Mouse (Mus musculus): ENCODE measurements around the gene Nfkbid. TPM values are rescaled to one million over a fixed set of nuclear protein-coding genes. Genes with fewer than 3 reads are reported as not detected.
"Not testable (repeated sequence)": the region's sequence is repeated elsewhere in the genome, so short reads cannot be mapped to it uniquely, and the experiment has no call there.

Gene Nfkbid
- total and polyA plus RNA-seq, 2 experiments from 2014 or later: 2.1 to 3.7 TPM

DNA sequence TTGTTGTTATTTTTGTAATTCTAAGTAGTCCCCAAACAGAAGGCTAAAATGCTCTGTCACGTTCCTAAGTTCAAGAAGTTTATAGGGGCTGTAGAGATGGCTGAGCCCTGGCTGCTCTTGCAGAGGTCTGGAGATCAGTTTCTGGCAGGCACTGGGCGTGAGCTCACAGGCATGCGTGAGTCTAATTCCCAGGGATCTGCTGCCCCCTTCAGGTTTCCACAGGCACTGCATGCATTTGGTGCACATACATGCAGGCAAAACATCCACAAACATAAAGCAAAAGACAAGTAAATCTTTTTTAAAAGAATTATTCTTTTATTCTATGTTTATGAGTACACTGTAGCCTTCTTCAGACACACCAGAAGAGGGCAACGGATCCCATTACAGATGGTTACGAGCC lies 50.9 kb downstream of the Nfkbid start:
- Histone ChIP-seq H3K27ac (no peak overlapping the region), H3K4me2 (ENCODE audit: low read depth, low read length) (no peak overlapping the region), H3K9me3 (ENCODE audit: low read length) (no peaks in the 10 kb centered on the region), H3K9ac (replicated peaks; ENCODE audit: low read length) (no peak overlapping the region), H3K4me3 (ENCODE audit: low read length) (no peak overlapping the region), H3K4me1 (ENCODE audit: insufficient read depth, low read length) (no peaks in the 10 kb centered on the region), H3K27me3 (ENCODE audit: insufficient read depth, low read length) (peaks cover 5% of the 10 kb centered on the region; the same call in 1 of the 2 replicates), H3K36me3 (ENCODE audit: insufficient read depth, low read length) (no peaks in the 10 kb centered on the region)
- TF ChIP-seq CTCF (IDR thresholded peaks at IDR 0.05; ENCODE audit: low read depth): peak; percentile 81
- WGBS: 52% methylated on average over 5 of the region's 5 CpGs
- ATAC-seq (no peak), DNase-seq (ENCODE audit: low spot score) (peak; percentile 80)

DNA sequence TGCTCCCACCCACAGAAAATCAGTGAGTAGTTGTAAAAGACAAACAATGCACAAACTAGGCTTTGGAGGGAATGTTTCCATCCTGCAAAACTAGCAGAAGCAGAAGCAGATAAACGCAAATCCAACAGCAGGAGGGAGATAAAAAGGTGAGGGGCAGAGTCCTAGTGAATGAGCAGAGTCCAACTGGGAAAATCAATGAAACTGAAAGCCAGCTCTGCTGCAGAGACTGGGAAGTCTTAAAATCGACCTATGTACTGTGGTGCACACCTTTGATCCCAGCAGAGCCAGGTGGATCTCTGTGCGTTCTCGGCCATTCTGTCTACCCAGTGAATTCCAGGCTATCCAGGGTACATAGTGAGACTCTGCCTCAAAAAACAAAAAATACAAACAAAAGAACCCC lies 53.5 kb downstream of the Nfkbid start:
- WGBS: 68% methylated on average over 4 of the region's 4 CpGs
- no peak for TF ChIP-seq CTCF (IDR thresholded peaks at IDR 0.05; ENCODE audit: low read depth)
- Histone ChIP-seq H3K4me3 (ENCODE audit: low read length) (no peak overlapping the region), H3K9me3 (ENCODE audit: low read length) (no peaks in the 10 kb centered on the region), H3K36me3 (ENCODE audit: insufficient read depth, low read length) (no peaks in the 10 kb centered on the region), H3K4me1 (ENCODE audit: insufficient read depth, low read length) (no peaks in the 10 kb centered on the region), H3K27me3 (ENCODE audit: insufficient read depth, low read length) (no peaks in the 10 kb centered on the region), H3K27ac (no peak overlapping the region), H3K9ac (replicated peaks; ENCODE audit: low read length) (no peak overlapping the region), H3K4me2 (ENCODE audit: low read depth, low read length) (no peak overlapping the region)
- DNase-seq (ENCODE audit: low spot score) (no peak), ATAC-seq (no peak)

DNA sequence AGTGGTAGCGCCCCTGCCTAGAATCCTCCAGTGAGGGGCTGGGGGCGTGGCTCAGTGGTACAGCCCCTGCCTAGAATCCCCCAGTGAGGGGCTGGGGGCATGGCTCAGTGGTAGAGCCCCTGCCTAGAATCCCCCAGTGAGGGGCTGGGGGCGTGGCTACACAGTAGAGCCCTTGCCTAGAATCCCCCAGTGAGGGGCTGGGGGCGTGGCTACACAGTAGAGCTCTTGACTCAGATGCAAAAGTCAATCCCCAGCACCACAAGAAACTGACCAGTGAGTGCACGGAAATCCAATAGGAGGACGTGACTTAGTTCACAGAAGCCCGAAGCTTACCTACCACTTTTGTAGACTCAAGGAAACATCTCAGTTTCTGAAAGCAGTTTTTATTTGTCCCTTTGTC lies 54.6 kb downstream of the Nfkbid start:
- H3K4me2 ChIP-seq (ENCODE audit: low read depth, low read length); H3K27me3 ChIP-seq (ENCODE audit: insufficient read depth, low read length); H3K4me1 ChIP-seq (ENCODE audit: insufficient read depth, low read length); H3K36me3 ChIP-seq (ENCODE audit: insufficient read depth, low read length); H3K4me3 ChIP-seq (ENCODE audit: low read length); H3K9ac ChIP-seq (replicated peaks; ENCODE audit: low read length); DNase-seq (ENCODE audit: low spot score); ATAC-seq; H3K27ac ChIP-seq; H3K9me3 ChIP-seq (ENCODE audit: low read length): not testable (repeated sequence)
- WGBS: 91% methylated on average over 7 of the region's 7 CpGs

DNA sequence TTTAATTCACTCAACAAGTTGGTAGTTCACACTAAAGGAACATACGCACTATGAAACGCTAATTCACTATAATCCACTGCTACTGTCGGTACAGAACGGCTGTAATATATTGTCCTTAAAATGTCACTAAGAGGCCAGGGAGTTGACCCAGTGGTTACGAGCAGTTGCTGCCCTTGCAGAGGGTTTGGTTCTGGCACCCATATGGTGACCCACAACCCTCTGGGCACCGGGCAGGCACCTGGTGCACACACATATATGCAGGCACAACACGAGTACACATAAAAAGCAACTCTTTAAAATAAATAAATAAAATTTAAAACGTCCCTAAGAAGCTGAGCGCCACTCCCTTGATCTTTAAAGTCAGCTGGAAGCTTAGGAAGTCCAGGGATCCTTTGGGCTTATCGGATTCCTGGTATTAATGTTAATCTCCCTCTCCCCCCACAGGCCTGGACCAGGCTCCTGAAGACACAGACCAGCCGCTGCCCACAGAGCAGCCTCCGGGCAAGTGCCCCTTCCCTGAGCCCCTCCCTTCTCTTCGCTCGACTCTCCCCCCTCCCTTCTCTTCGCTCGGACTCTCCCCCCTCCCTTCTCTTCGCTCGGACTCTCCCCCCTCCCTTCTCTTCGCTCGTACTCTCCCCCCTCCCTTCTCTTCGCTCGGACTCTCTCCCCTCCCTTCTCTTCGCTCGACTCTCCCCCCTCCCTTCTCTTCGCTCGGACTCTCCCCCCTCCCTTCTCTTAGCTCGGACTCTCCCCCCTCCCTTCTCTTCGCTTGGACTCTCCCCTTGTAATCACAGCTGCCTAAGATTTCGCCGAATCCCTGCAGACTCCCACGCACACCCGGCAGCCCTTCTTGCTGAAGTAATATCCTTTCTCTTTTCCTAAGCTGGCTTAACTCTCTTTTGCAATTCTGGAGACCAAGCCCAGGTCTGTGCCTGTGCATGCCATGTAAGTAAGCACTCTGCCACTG lies 56.2 kb downstream of the Nfkbid start:
- Histone ChIP-seq H3K9ac (replicated peaks; ENCODE audit: low read length) (peak overlapping the region; percentile 28), H3K9me3 (ENCODE audit: low read length) (no peaks in the 10 kb centered on the region), H3K4me2 (ENCODE audit: low read depth, low read length) (peak overlapping the region; percentile 59), H3K4me3 (ENCODE audit: low read length) (peak overlapping the region; percentile 34), H3K4me1 (ENCODE audit: insufficient read depth, low read length) (no peaks in the 10 kb centered on the region), H3K27me3 (ENCODE audit: insufficient read depth, low read length) (no peaks in the 10 kb centered on the region), H3K27ac (peak overlapping the region; percentile 4; the same call in 1 of the 2 replicates), H3K36me3 (ENCODE audit: insufficient read depth, low read length) (no peaks in the 10 kb centered on the region)
- WGBS: 8% methylated on average over 31 of the region's 32 CpGs
- DNase-seq (ENCODE audit: low spot score) (peak; percentile 64), ATAC-seq (peak; percentile 52)
- TF ChIP-seq CTCF (IDR thresholded peaks at IDR 0.05; ENCODE audit: low read depth): no peak

Other genes starting within 250 kb of the Nfkbid start
Only the 30 nearest of the 35 such genes appear.
- gene Polr2i, start 189.8 kb upstream of the Nfkbid start, total RNA-seq (2014; rRNA removed): 65.9 and 98.4 TPM in 2 replicates
- gene Polr2i, start 189.8 kb upstream of the Nfkbid start, polyA plus RNA-seq (2015; fragmentation: Nextera tagmentation; extraction: Ambion mirVana): 177 and 189 TPM in 2 replicates
- 123 and 129 TPM in 2 replicates for gene Tbcb, start 189.5 kb upstream of the Nfkbid start, total RNA-seq (2014; rRNA removed)
- 466 and 473 TPM in 2 replicates for gene Tbcb, start 189.5 kb upstream of the Nfkbid start, polyA plus RNA-seq (2015; fragmentation: Nextera tagmentation; extraction: Ambion mirVana)
- not detected in 2 replicates for gene Ovol3, start 186.0 kb upstream of the Nfkbid start, total RNA-seq (2014; rRNA removed)
- gene Ovol3, start 186.0 kb upstream of the Nfkbid start, polyA plus RNA-seq (2015; fragmentation: Nextera tagmentation; extraction: Ambion mirVana): not detected in 2 replicates
- gene Thap8, start 141.6 kb upstream of the Nfkbid start, total RNA-seq (2014; rRNA removed): 1.0 TPM in 1 of 2 replicates, not detected in the other
- gene Thap8, start 141.6 kb upstream of the Nfkbid start, polyA plus RNA-seq (2015; fragmentation: Nextera tagmentation; extraction: Ambion mirVana): 0.52 and 0.76 TPM in 2 replicates
- 4.3 and 7.0 TPM in 2 replicates for gene Wdr62, start 141.3 kb upstream of the Nfkbid start, total RNA-seq (2014; rRNA removed)
- 3.7 and 4.0 TPM in 2 replicates for gene Wdr62, start 141.3 kb upstream of the Nfkbid start, polyA plus RNA-seq (2015; fragmentation: Nextera tagmentation; extraction: Ambion mirVana)
- 144 and 172 TPM in 2 replicates for gene Clip3, start 130.0 kb upstream of the Nfkbid start, total RNA-seq (2014; rRNA removed)
- gene Clip3, start 130.0 kb upstream of the Nfkbid start, polyA plus RNA-seq (2015; fragmentation: Nextera tagmentation; extraction: Ambion mirVana): 106 and 118 TPM in 2 replicates
- gene Alkbh6, start 113.0 kb upstream of the Nfkbid start, total RNA-seq (2014; rRNA removed): 75.4 and 116 TPM in 2 replicates
- 129 and 131 TPM in 2 replicates for gene Alkbh6, start 113.0 kb upstream of the Nfkbid start, polyA plus RNA-seq (2015; fragmentation: Nextera tagmentation; extraction: Ambion mirVana)
- 13.2 and 16.5 TPM in 2 replicates for gene Syne4, start 106.9 kb upstream of the Nfkbid start, total RNA-seq (2014; rRNA removed)
- gene Syne4, start 106.9 kb upstream of the Nfkbid start, polyA plus RNA-seq (2015; fragmentation: Nextera tagmentation; extraction: Ambion mirVana): 11.4 and 12.6 TPM in 2 replicates
- gene E130208F15Rik, start 100.0 kb upstream of the Nfkbid start, total RNA-seq (2014; rRNA removed): 1.8 TPM in 1 of 2 replicates, not detected in the other
- 0.79 TPM in 1 of 2 replicates, not detected in the other for gene E130208F15Rik, start 100.0 kb upstream of the Nfkbid start, polyA plus RNA-seq (2015; fragmentation: Nextera tagmentation; extraction: Ambion mirVana)
- 12.9 and 14.7 TPM in 2 replicates for gene Sdhaf1, start 97.8 kb upstream of the Nfkbid start, total RNA-seq (2014; rRNA removed)
- gene Sdhaf1, start 97.8 kb upstream of the Nfkbid start, polyA plus RNA-seq (2015; fragmentation: Nextera tagmentation; extraction: Ambion mirVana): 17.8 and 19.3 TPM in 2 replicates
- 45.9 and 47.4 TPM in 2 replicates for gene Lrfn3, start 59.0 kb upstream of the Nfkbid start, total RNA-seq (2014; rRNA removed)
- gene Lrfn3, start 59.0 kb upstream of the Nfkbid start, polyA plus RNA-seq (2015; fragmentation: Nextera tagmentation; extraction: Ambion mirVana): 17.5 and 18.1 TPM in 2 replicates
- 37.3 and 59.9 TPM in 2 replicates for gene Tyrobp, start 8.0 kb upstream of the Nfkbid start, total RNA-seq (2014; rRNA removed)
- 50.3 and 56.1 TPM in 2 replicates for gene Tyrobp, start 8.0 kb upstream of the Nfkbid start, polyA plus RNA-seq (2015; fragmentation: Nextera tagmentation; extraction: Ambion mirVana)
- not detected in 2 replicates for gene Hcst, start 1.9 kb upstream of the Nfkbid start, total RNA-seq (2014; rRNA removed)
- 0.84 and 1.0 TPM in 2 replicates for gene Hcst, start 1.9 kb upstream of the Nfkbid start, polyA plus RNA-seq (2015; fragmentation: Nextera tagmentation; extraction: Ambion mirVana)
- 840 and 852 TPM in 2 replicates for gene Aplp1, start 23.8 kb downstream of the Nfkbid start, total RNA-seq (2014; rRNA removed)
- gene Aplp1, start 23.8 kb downstream of the Nfkbid start, polyA plus RNA-seq (2015; fragmentation: Nextera tagmentation; extraction: Ambion mirVana): 617 and 682 TPM in 2 replicates
- 10.7 and 14.7 TPM in 2 replicates for gene Kirrel2, start 36.0 kb downstream of the Nfkbid start, total RNA-seq (2014; rRNA removed)
- 4.4 and 5.8 TPM in 2 replicates for gene Kirrel2, start 36.0 kb downstream of the Nfkbid start, polyA plus RNA-seq (2015; fragmentation: Nextera tagmentation; extraction: Ambion mirVana)
- 2.3 and 2.4 TPM in 2 replicates for gene Nphs1, start 36.6 kb downstream of the Nfkbid start, total RNA-seq (2014; rRNA removed)
- gene Nphs1, start 36.6 kb downstream of the Nfkbid start, polyA plus RNA-seq (2015; fragmentation: Nextera tagmentation; extraction: Ambion mirVana): 0.50 and 1.0 TPM in 2 replicates
- not detected in 2 replicates for gene Prodh2, start 71.9 kb downstream of the Nfkbid start, total RNA-seq (2014; rRNA removed)
- gene Prodh2, start 71.9 kb downstream of the Nfkbid start, polyA plus RNA-seq (2015; fragmentation: Nextera tagmentation; extraction: Ambion mirVana): 0.24 TPM in 1 of 2 replicates, not detected in the other
- gene Arhgap33, start 113.3 kb downstream of the Nfkbid start, total RNA-seq (2014; rRNA removed): 55.7 and 59.7 TPM in 2 replicates
- gene Arhgap33, start 113.3 kb downstream of the Nfkbid start, polyA plus RNA-seq (2015; fragmentation: Nextera tagmentation; extraction: Ambion mirVana): 64.8 and 73.1 TPM in 2 replicates
- 5.6 and 6.4 TPM in 2 replicates for gene Hspb6, start 130.4 kb downstream of the Nfkbid start, total RNA-seq (2014; rRNA removed)
- gene Hspb6, start 130.4 kb downstream of the Nfkbid start, polyA plus RNA-seq (2015; fragmentation: Nextera tagmentation; extraction: Ambion mirVana): 15.8 and 16.3 TPM in 2 replicates
- 13.1 and 14.0 TPM in 2 replicates for gene Proser3, start 130.6 kb downstream of the Nfkbid start, total RNA-seq (2014; rRNA removed)
- gene Proser3, start 130.6 kb downstream of the Nfkbid start, polyA plus RNA-seq (2015; fragmentation: Nextera tagmentation; extraction: Ambion mirVana): 3.0 and 3.1 TPM in 2 replicates
- gene Lin37, start 138.1 kb downstream of the Nfkbid start, total RNA-seq (2014; rRNA removed): 14.3 and 21.0 TPM in 2 replicates
- gene Lin37, start 138.1 kb downstream of the Nfkbid start, polyA plus RNA-seq (2015; fragmentation: Nextera tagmentation; extraction: Ambion mirVana): 45.0 and 48.0 TPM in 2 replicates
- 41.7 and 53.4 TPM in 2 replicates for gene U2af1l4, start 141.6 kb downstream of the Nfkbid start, total RNA-seq (2014; rRNA removed)
- 103 and 104 TPM in 2 replicates for gene U2af1l4, start 141.6 kb downstream of the Nfkbid start, polyA plus RNA-seq (2015; fragmentation: Nextera tagmentation; extraction: Ambion mirVana)
- 2.9 and 3.7 TPM in 2 replicates for gene Gm49396, start 141.6 kb downstream of the Nfkbid start, total RNA-seq (2014; rRNA removed)
- gene Gm49396, start 141.6 kb downstream of the Nfkbid start, polyA plus RNA-seq (2015; fragmentation: Nextera tagmentation; extraction: Ambion mirVana): 6.4 and 7.0 TPM in 2 replicates
- gene Psenen, start 141.9 kb downstream of the Nfkbid start, total RNA-seq (2014; rRNA removed): 72.0 and 90.4 TPM in 2 replicates
- gene Psenen, start 141.9 kb downstream of the Nfkbid start, polyA plus RNA-seq (2015; fragmentation: Nextera tagmentation; extraction: Ambion mirVana): 154 and 155 TPM in 2 replicates
- gene Igflr1, start 143.7 kb downstream of the Nfkbid start, total RNA-seq (2014; rRNA removed): 5.6 TPM in 1 of 2 replicates, not detected in the other
- 2.6 and 3.4 TPM in 2 replicates for gene Igflr1, start 143.7 kb downstream of the Nfkbid start, polyA plus RNA-seq (2015; fragmentation: Nextera tagmentation; extraction: Ambion mirVana)
- 27.1 and 36.7 TPM in 2 replicates for gene Kmt2b, start 167.0 kb downstream of the Nfkbid start, total RNA-seq (2014; rRNA removed)
- gene Kmt2b, start 167.0 kb downstream of the Nfkbid start, polyA plus RNA-seq (2015; fragmentation: Nextera tagmentation; extraction: Ambion mirVana): 6.7 and 7.1 TPM in 2 replicates
- not detected in 2 replicates for gene Zbtb32, start 177.2 kb downstream of the Nfkbid start, total RNA-seq (2014; rRNA removed)
- gene Zbtb32, start 177.2 kb downstream of the Nfkbid start, polyA plus RNA-seq (2015; fragmentation: Nextera tagmentation; extraction: Ambion mirVana): 0.18 and 0.23 TPM in 2 replicates
- gene Upk1a, start 191.1 kb downstream of the Nfkbid start, total RNA-seq (2014; rRNA removed): 0.14 and 0.99 TPM in 2 replicates
- 0.62 and 0.99 TPM in 2 replicates for gene Upk1a, start 191.1 kb downstream of the Nfkbid start, polyA plus RNA-seq (2015; fragmentation: Nextera tagmentation; extraction: Ambion mirVana)
- 352 and 389 TPM in 2 replicates for gene Cox6b1, start 204.4 kb downstream of the Nfkbid start, total RNA-seq (2014; rRNA removed)
- gene Cox6b1, start 204.4 kb downstream of the Nfkbid start, polyA plus RNA-seq (2015; fragmentation: Nextera tagmentation; extraction: Ambion mirVana): 1,552 and 1,572 TPM in 2 replicates
- not detected in 2 replicates for gene Etv2, start 214.1 kb downstream of the Nfkbid start, total RNA-seq (2014; rRNA removed)
- gene Etv2, start 214.1 kb downstream of the Nfkbid start, polyA plus RNA-seq (2015; fragmentation: Nextera tagmentation; extraction: Ambion mirVana): not detected in 2 replicates